Mouse (Mus musculus) spleen, adult 10 weeks (tissue): Measurements from ENCODE around the gene Gm8126. TPM values are rescaled to one million over a fixed set of nuclear protein-coding genes. Genes with fewer than 3 reads are reported as not detected.

Experiments used
- polyA plus RNA-seq: library from polyadenylated mRNA; stranded (reverse); fragments of 350-450 nt; fragmentation: Illumina TruSeq; extraction: RNeasy Lipid Tissue Mini Kit (QIAGEN cat#74804); gene quantifications from one replicate; pipeline ENCODE4 v1.2.3, GENCODE M21; 2015; ENCODE audit warnings: low replicate concordance; ENCODE audit not compliant: insufficient read depth

Gm8126 gene
- polyA plus RNA-seq = not detected

GRCm38 (mm10) chr14:43258349-43258748 is at the start of gene Gm8126:
TSS of gene Gm8126 (plus strand) at chr14:43258649.

DNA sequence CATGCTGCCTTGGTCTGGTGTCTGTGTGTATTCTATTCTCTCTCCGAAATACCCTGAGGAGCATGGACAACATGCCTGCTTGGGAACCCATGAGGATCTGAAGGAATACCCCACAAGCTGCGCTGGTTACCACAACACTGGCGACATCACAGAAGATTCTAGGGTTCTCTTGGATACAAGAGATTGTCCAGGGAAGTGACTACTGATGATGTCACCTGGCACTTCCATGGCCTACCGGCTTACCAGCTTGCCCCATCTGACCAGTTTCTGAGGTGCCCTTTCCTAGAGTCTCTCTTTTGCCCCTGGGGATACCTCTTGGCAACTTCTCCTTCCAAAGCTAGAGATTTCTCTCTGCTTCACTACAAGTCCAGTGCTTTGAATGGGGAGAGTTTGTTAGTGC is 23.2 kb upstream of the Gm8126 start, which contains the start of gene Gm8122:
TSS of gene Gm8122 (minus strand) at position 101 of the 400 bp plus-strand sequence.

GRCm38 (mm10) chr14:43274986-43275511 is 16.6 kb downstream of the Gm8126 start, which contains the start of gene Gm9732:
TSS of gene Gm9732 (plus strand) at chr14:43275036.

DNA sequence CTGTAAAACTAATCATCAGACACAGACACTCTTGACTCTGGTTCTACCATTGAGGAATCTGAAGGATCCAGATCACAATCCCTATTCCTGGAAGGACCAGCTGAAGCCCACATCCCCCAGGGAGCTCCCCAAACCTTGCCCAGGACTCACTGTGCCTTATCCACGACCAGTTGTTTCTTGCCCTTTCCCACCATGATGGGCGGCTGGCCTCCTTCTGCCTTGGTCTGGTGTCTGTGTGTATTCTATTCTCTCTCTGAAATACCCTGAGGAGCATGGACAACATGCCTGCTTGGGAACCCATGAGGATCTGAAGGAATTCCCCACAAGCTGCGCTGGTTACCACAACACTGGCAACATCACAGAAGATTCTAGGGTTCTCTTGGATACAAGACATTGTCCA is 35.1 kb downstream of the Gm8126 start, which contains the start of gene Gm8127:
TSS of gene Gm8127 (minus strand) at position 330 of the 400 bp plus-strand sequence.

Other genes with a start within 250 kb of the Gm8126 start
- gene Gm10376, start 243.0 kb upstream of the Gm8126 start, polyA plus RNA-seq = not detected
- not detected for gene Gm8094, start 182.0 kb upstream of the Gm8126 start, polyA plus RNA-seq
- not detected for gene Gm8104, start 158.0 kb upstream of the Gm8126 start, polyA plus RNA-seq
- gene Gm7233, start 78.8 kb upstream of the Gm8126 start, polyA plus RNA-seq = not detected
- not detected for gene Gm8122, start 23.3 kb upstream of the Gm8126 start, polyA plus RNA-seq
- gene Gm9732, start 16.4 kb downstream of the Gm8126 start, polyA plus RNA-seq = not detected
- not detected for gene Gm8127, start 35.2 kb downstream of the Gm8126 start, polyA plus RNA-seq
- gene 1700001F09Rik, start 89.2 kb downstream of the Gm8126 start, polyA plus RNA-seq = not detected
- not detected for gene Gm8138, start 157.7 kb downstream of the Gm8126 start, polyA plus RNA-seq